Mouse (Mus musculus): ENCODE data around the gene Nme8.
A peak's percentile ranks its signal among the peaks of the same experiment; 100 is the strongest.

Gene Nme8

GRCm38 (mm10) chr13:19697790-19698189 is at the start of gene Nme8:
Gene Nme8 (minus strand): TSS chr13:19697794.
- DNase-seq (ENCODE audit: low spot score in 2 of 2), result no peak

- no peak for DNase-seq (ENCODE audit: low spot score in 2 of 2)
Measured at GRCm38 (mm10) chr13:19745741-19746140, 48.1 kb upstream of the Nme8 start.

- DNase-seq (ENCODE audit: low spot score in 2 of 2), result no peak
Measured at GRCm38 (mm10) chr13:19744536-19744935, 46.9 kb upstream of the Nme8 start.

- DNase-seq (ENCODE audit: low spot score in 2 of 2), result no peak
Measured at GRCm38 (mm10) chr13:19734597-19734996, 37.0 kb upstream of the Nme8 start.

GRCm38 (mm10) chr13:19730826-19731225 is 33.2 kb upstream of the Nme8 start:
- no peak for DNase-seq (ENCODE audit: low spot score in 2 of 2)

- no peak for DNase-seq (ENCODE audit: low spot score in 2 of 2)
Measured at GRCm38 (mm10) chr13:19718954-19719353, 21.4 kb upstream of the Nme8 start.

- no peak for DNase-seq (ENCODE audit: low spot score in 2 of 2)
Measured at GRCm38 (mm10) chr13:19717201-19717600, 19.6 kb upstream of the Nme8 start.

- DNase-seq (ENCODE audit: low spot score in 2 of 2), result no peak
Measured at GRCm38 (mm10) chr13:19703806-19704205, 6.2 kb upstream of the Nme8 start.

- no peak for DNase-seq (ENCODE audit: low spot score in 2 of 2)
Measured at GRCm38 (mm10) chr13:19701443-19702078, 4.0 kb upstream of the Nme8 start.

- DNase-seq (ENCODE audit: low spot score in 2 of 2), result no peak
Measured at GRCm38 (mm10) chr13:19700733-19701442, 3.3 kb upstream of the Nme8 start.

GRCm38 (mm10) chr13:19698524-19699173 is 1.1 kb upstream of the Nme8 start:
- DNase-seq (ENCODE audit: low spot score in 2 of 2), result no peak

GRCm38 (mm10) chr13:19690417-19690816 is 7.2 kb downstream of the Nme8 start:
- no peak for DNase-seq (ENCODE audit: low spot score in 2 of 2)

GRCm38 (mm10) chr13:19689971-19690370 is 7.6 kb downstream of the Nme8 start:
- DNase-seq (ENCODE audit: low spot score in 2 of 2), result no peak

GRCm38 (mm10) chr13:19684007-19684406 is 13.6 kb downstream of the Nme8 start:
- peak in 1 of 2 experiments; percentile 24 for DNase-seq (ENCODE audit: low spot score in 2 of 2)

GRCm38 (mm10) chr13:19682879-19683640 is 14.5 kb downstream of the Nme8 start:
- DNase-seq (ENCODE audit: low spot score in 2 of 2), result no peak

- DNase-seq (ENCODE audit: low spot score in 2 of 2), result no peak
Measured at GRCm38 (mm10) chr13:19674601-19675000, 23.0 kb downstream of the Nme8 start.

- no peak for DNase-seq (ENCODE audit: low spot score in 2 of 2)
Measured at GRCm38 (mm10) chr13:19674025-19674424, 23.6 kb downstream of the Nme8 start.

GRCm38 (mm10) chr13:19668355-19669140 is 29.0 kb downstream of the Nme8 start:
- no peak for DNase-seq (ENCODE audit: low spot score in 2 of 2)

GRCm38 (mm10) chr13:19652405-19652804 is 45.2 kb downstream of the Nme8 start:
- DNase-seq (ENCODE audit: low spot score in 2 of 2), result no peak

GRCm38 (mm10) chr13:19649824-19650223 is 47.8 kb downstream of the Nme8 start:
- no peak for DNase-seq (ENCODE audit: low spot score in 2 of 2)

- no peak for DNase-seq (ENCODE audit: low spot score in 2 of 2)
Measured at GRCm38 (mm10) chr13:19644225-19644624, 53.4 kb downstream of the Nme8 start.
